Mouse (Mus musculus): Measurements from ENCODE around the gene Gm37240.

- no peak for TF ChIP-seq CTCF (IDR thresholded peaks at IDR 0.05; ENCODE audit: borderline replicate concordance, insufficient read depth, low read length)
- no peak for TF ChIP-seq POLR2A (IDR thresholded peaks at IDR 0.05; ENCODE audit: low read depth, low read length)
Observed at GRCm38 (mm10) chr3:85460021-85460420, 427.3 kb downstream of the Gm37240 start.
